Mouse (Mus musculus) lung, adult 2 months (tissue): ENCODE measurements around the gene Slc15a5. TPM values are rescaled to one million over a fixed set of nuclear protein-coding genes. Genes with fewer than 3 reads are reported as not detected.
A peak's percentile ranks its signal among the peaks of the same experiment; 100 is the strongest.

Experiments used
- DNase-seq: peaks from one replicate; pipeline ENCODE4 v3.0.0; 2022
- H3K4me1 ChIP-seq: fragments of 200-500 bp; 2 replicates; pipeline ENCODE4 v1.6.1; 2011; ENCODE audit warnings: low read length; ENCODE audit not compliant: control insufficient read depth, insufficient read depth
- H3K4me3 ChIP-seq: fragments of 200-500 bp; replicated peaks from 2 replicates; pipeline ENCODE3; 2011; ENCODE audit warnings: low read depth, mild to moderate bottlenecking, control low read depth, low read length; ENCODE audit errors: extremely low read depth
- CTCF ChIP-seq: fragments of 200-500 bp; IDR thresholded peaks from 2 replicates; pipeline ENCODE4 v1.5.1; 2011; ENCODE audit warnings: mild to moderate bottlenecking, low read length, control low read depth; ENCODE audit not compliant: insufficient read depth
- POLR2A ChIP-seq: fragments of 200-500 bp; IDR thresholded peaks from 2 replicates; pipeline ENCODE4 v1.6.1; 2011; ENCODE audit warnings: low read depth, mild to moderate bottlenecking, control low read depth, low read length, borderline replicate concordance; ENCODE audit errors: extremely low read depth
- WGBS: fragments of 180-500 bp; shearing (Covaris S2); methylation state at CpG from one replicate; pipeline ENCODE4 v1.1.7; 2018; 5-methylcytosine and 5-hydroxymethylcytosine counted together
- polyA plus RNA-seq: library from polyadenylated mRNA; depleted of rRNA; stranded (reverse); fragments of >200 nt; gene quantifications from 2 replicates; pipeline ENCODE4 v1.2.3, GENCODE M21; 2012; rRNA removed

Gene Slc15a5
- polyA plus RNA-seq, 1 experiment = 0.54 TPM

DNA sequence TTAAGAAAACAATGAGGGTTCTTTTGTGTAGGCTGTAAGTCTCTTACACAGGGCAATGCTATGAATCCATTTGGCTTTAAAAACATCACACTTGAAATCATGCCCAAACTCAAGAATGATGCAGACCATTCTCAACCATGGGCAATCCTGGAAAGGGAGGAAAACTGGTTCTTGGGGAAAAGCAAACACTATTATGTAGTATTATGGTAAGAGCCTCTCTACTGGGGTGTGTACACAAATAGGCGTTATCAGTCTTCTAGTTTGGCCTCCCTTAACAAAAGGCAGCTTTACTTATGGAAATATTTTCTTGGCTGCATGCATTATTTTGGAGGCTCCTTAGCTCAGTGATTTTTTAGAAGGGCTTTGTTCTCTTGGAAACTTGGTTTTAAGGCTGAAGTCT, 143.4 kb downstream of the Slc15a5 start:
- DNase-seq = no peak
- H3K4me3 ChIP-seq = no peak overlapping the region
- TF ChIP-seq POLR2A = no peak
- TF ChIP-seq CTCF = no peak
- WGBS = 64% methylated on average over 1 of the region's 1 CpGs
- no peaks in the 10 kb centered on the region; the same call in 1 of the 2 replicates for H3K4me1 ChIP-seq

DNA sequence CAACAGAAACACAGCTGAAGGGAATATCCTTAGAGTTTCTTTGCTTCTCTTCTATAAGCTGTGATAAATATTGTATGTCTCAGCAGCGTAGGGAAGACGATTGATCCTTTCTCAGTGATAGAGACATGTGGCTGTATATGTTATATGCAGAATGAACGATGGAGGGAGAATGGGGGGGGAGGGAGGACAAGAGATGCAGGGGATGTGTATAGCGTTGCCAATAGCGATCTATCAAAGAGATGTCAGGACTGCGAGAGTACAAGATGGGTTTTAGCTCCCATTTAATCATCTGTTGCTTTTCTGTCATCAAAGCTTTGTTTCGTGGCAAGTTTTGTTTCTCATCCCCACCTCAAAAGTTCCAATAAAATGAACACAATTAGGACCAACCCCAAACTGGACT, 143.9 kb downstream of the Slc15a5 start:
- Histone ChIP-seq H3K4me3 (no peak overlapping the region), H3K4me1 (no peaks in the 10 kb centered on the region; the same call in 1 of the 2 replicates)
- TF ChIP-seq POLR2A (no peak), CTCF (no peak)
- no peak for DNase-seq
- 50% methylated on average over 7 of the region's 7 CpGs for WGBS

DNA sequence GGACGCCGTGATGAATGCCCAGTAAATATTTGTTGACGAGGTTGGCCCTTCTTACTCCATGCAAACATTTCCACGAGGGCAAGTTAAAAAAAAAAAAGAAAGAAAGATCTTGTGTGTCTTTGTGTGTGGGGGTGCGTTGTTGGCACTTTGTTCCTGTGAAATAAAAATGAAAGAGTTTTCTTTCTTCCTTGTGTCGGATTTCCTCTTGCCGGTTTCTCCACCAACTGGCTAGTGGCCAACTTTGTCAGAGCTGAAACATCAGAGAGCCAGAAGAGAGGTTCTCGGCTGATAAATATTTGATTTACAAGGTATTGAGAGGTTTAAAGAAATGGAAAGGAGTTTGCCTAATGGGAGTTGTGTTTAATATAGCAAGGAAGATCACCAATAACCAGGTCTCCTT, 144.4 kb downstream of the Slc15a5 start:
- peak; percentile 18 for DNase-seq
- Histone ChIP-seq H3K4me1 (no peaks in the 10 kb centered on the region; the same call in 1 of the 2 replicates), H3K4me3 (no peak overlapping the region)
- 12% methylated on average over 8 of the region's 8 CpGs for WGBS
- TF ChIP-seq CTCF (no peak), POLR2A (no peak)

DNA sequence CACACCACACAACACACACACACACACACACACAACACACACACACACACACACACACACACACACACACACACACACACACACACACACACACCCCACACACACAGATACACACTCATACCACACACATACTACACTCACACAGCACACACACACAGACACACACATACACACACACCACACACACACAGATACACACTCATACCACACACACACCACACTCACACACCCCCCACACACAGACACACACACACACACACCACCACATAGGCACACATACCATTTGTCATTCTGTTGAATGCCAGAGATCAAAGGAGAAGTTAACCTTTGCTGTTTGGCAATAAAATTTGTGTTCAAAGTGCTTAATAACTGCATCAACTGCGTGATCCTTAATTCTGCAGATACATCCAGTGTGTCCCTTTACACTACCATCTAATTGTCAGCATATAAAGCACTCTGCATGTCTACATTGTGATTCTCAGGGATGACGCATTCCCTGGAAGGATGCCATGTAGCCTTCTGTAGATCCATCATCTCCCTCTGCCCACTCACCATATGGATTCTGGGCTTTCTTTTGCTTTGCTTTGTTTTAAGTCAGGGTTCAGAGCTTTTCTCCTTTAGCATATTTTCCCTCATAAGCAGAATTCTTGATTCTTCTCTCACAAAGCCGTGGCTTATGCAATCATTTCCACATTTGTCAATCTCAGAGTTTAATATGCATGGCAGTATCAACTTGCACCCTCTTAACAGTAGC, 145.0 kb downstream of the Slc15a5 start:
- H3K4me1 ChIP-seq = no peaks in the 10 kb centered on the region; the same call in 1 of the 2 replicates
- DNase-seq = no peak
- H3K4me3 ChIP-seq = no peak overlapping the region
- TF ChIP-seq POLR2A = no peak
- TF ChIP-seq CTCF = no peak
- WGBS = 23% methylated on average over 3 of the region's 3 CpGs

Other genes with a start within 250 kb of the Slc15a5 start
- gene Mgst1, start 60.4 kb upstream of the Slc15a5 start, polyA plus RNA-seq = 503 and 579 TPM in 2 replicates